Mouse (Mus musculus) neutrophil, adult 59 days (primary cell): ENCODE measurements around the gene Tepp. TPM values are rescaled to one million over a fixed set of nuclear protein-coding genes. Genes with fewer than 3 reads are reported as not detected.

Source experiments
- total RNA-seq, 2 experiments: library from RNA; stranded (reverse); gene quantifications; 1 replicate in 1 of 2; 2 replicates in 1 of 2; pipeline ENCODE4 v1.2.4; 2023

The Tepp gene
- total RNA-seq = not detected

GRCm38 (mm10) chr8:95310342-95310970, at the start of gene Tepp:
Gene Tepp, plus strand, starts transcription at chr8:95310566.

GRCm38 (mm10) chr8:95306431-95306830, 3.9 kb upstream of the Tepp start, which contains the start of gene Cngb1:
Gene Cngb1, minus strand, starts transcription at chr8:95306585.

GRCm38 (mm10) chr8:95331720-95332436, 21.5 kb downstream of the Tepp start, which contains the start of the genes Zfp319 and Usb1:
Gene Zfp319, minus strand, starts transcription at chr8:95331950.
Gene Usb1, plus strand, starts transcription at chr8:95332284.

GRCm38 (mm10) chr8:95352151-95352870, 41.9 kb downstream of the Tepp start, which contains the start of gene Mmp15:
Gene Mmp15, plus strand, starts transcription at chr8:95352268.

Other genes with a start within 250 kb of the Tepp start
- 10 to 100 TPM; 11.5 to 14.7 TPM for gene Katnb1, start 229.4 kb upstream of the Tepp start, total RNA-seq
- gene Kifc3, start 107.8 kb upstream of the Tepp start, total RNA-seq = 10 to 100 TPM; 18.5 to 25.9 TPM
- 1 to 10 TPM in 1 of 2 experiments, under 1 TPM in 1; 0.88 to 1.1 TPM for gene Cngb1, start 4.0 kb upstream of the Tepp start, total RNA-seq
- 10 to 100 TPM; 10.7 to 12.8 TPM for gene Zfp319, start 21.4 kb downstream of the Tepp start, total RNA-seq
- gene Usb1, start 21.7 kb downstream of the Tepp start, total RNA-seq = 10 to 100 TPM; 40.8 to 43.2 TPM
- gene Mmp15, start 41.7 kb downstream of the Tepp start, total RNA-seq = under 1 TPM in 1 of 2 experiments, not detected in 1; 0.11 TPM
- gene Cfap20, start 124.3 kb downstream of the Tepp start, total RNA-seq = 10 to 100 TPM; 35.1 to 43.0 TPM
- gene Csnk2a2, start 179.5 kb downstream of the Tepp start, total RNA-seq = 10 to 100 TPM; 38.4 to 50.9 TPM
- gene Ccdc113, start 223.5 kb downstream of the Tepp start, total RNA-seq = not detected